Mouse (Mus musculus) olfactory bulb, adult 2 months (tissue): ENCODE data around the gene Efcab10.

Source experiments
- CTCF ChIP-seq: fragments of 200-500 bp; IDR thresholded peaks from 2 replicates; pipeline ENCODE4 v1.5.1; 2012; ENCODE audit warnings: low read depth, mild to moderate bottlenecking, low read length, moderate library complexity; ENCODE audit not compliant: insufficient read depth
- POLR2A ChIP-seq: fragments of 200-500 bp; IDR thresholded peaks from 2 replicates; pipeline ENCODE4 v1.6.1; 2012; ENCODE audit warnings: mild to moderate bottlenecking, low read depth, low read length, moderate library complexity; ENCODE audit not compliant: insufficient read depth

- TF ChIP-seq CTCF (no peak), POLR2A (no peak)
These were observed 49.5 kb upstream of the Efcab10 start for GRCm38 (mm10) chr12:33344970-33345772.
